ENCODE assay signal across 11 mouse cellular contexts in the genomic region with DNA sequence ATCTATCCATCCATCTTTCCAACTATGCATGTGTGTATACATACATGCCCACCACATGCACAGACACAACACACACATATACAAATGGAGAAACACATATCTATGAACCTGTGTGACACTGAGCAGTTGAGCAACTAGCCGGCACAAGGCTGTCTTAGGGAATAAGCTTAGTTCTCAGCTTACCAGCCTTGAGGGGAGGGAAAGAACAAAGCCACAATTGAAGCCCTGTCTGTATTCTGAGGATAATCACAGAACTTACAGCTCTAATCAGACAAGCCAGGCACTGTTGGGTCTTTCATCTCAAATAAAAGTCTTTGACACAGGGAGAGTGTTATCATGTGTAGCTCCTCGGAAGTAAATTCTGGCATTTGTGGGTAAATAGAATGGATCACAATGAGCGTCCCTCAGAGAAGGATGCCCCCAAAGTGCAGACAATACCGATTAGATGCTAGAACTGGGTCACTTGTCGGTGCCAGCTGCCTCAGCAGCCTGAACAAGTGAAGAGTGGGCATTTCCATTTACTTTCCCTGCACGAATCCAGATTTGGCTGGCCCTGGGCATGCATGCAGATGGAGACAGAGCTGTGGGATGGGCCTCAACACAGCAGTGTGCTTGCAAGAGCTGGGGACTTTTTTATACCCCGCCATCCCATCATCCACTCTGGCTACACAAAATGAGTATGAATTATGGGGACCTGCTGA.
DNase-seq lines count a peak whose midpoint lies in the region; ATAC-seq lines count a peak whose summit lies in the region.
"Had no signal": no experiment of that assay in that cellular context is flagged by ENCODE, and none has a peak within 500 bp of the region (broad histone marks: within the 10 kb centered on the region; RNA-seq: fewer than 3 reads in every experiment).

No protein-coding gene starts in this region.

- no peaks in the 10 kb centered on the region for H3K27me3 ChIP-seq in hindbrain, embryonic 13.5 days
- no peaks in the 10 kb centered on the region for H3K27me3 ChIP-seq in hindbrain, embryonic 10.5 days (ENCODE audit: insufficient read depth, poor library complexity, severe bottlenecking)
- H3K27me3 ChIP-seq: embryonic facial prominence, embryonic 13.5 days had no signal

- H3K9ac ChIP-seq in hindbrain, embryonic 13.5 days = no peak overlapping the region
- H3K9ac ChIP-seq: embryonic facial prominence, embryonic 13.5 days had no signal

- H3K36me3 ChIP-seq in hindbrain, embryonic 13.5 days = no peaks in the 10 kb centered on the region
- no peaks in the 10 kb centered on the region for H3K36me3 ChIP-seq in hindbrain, embryonic 10.5 days
- H3K36me3 ChIP-seq: embryonic facial prominence, embryonic 13.5 days had no signal

- H3K9me3 ChIP-seq in hindbrain, embryonic 13.5 days = no peaks in the 10 kb centered on the region
- H3K9me3 ChIP-seq in hindbrain, embryonic 10.5 days = no peaks in the 10 kb centered on the region
- H3K9me3 ChIP-seq: embryonic facial prominence, embryonic 13.5 days had no signal

- no peak for DNase-seq in hindbrain, embryonic 10.5 days (ENCODE audit: low spot score)
- DNase-seq in frontal cortex, postnatal 25 days (ENCODE audit: low spot score in 2 of 2) = peak; percentile 4 to 35
- peak; percentile 20 to 58 for DNase-seq in left cerebral cortex, adult 9 months (ENCODE audit: low spot score in 2 of 2)
- peak; percentile 49 for DNase-seq in right cerebral cortex, postnatal 14 days
- no peak for DNase-seq in thymus, postnatal 14 days
- no peak for DNase-seq in gastrocnemius, postnatal 36 days
- DNase-seq: B cell, adult 2 months; heart, postnatal 36 days had no signal

- no peak overlapping the region for H3K4me3 ChIP-seq in hindbrain, embryonic 13.5 days
- no peak overlapping the region for H3K4me3 ChIP-seq in hindbrain, embryonic 10.5 days
- H3K4me3 ChIP-seq: embryonic facial prominence, embryonic 13.5 days had no signal

- WGBS in hindbrain, embryonic 13.5 days = 42% methylated on average over 7 of the region's 7 CpGs
- 68% methylated on average over 7 of the region's 7 CpGs for WGBS in hindbrain, embryonic 10.5 days

- intact Hi-C loops in gastrocnemius, postnatal 36 days (cut with DNase I) = no loop called here

- peaks cover 13% of the 10 kb centered on the region; the same call in 1 of the 2 replicates for H3K4me1 ChIP-seq in hindbrain, embryonic 13.5 days (replicated peaks)
- 0 out of 2 replicates have a peak, but pooled peaks cover 9% of the 10 kb centered on the region for H3K4me1 ChIP-seq in hindbrain, embryonic 10.5 days (replicated peaks)
- H3K4me1 ChIP-seq: embryonic facial prominence, embryonic 13.5 days had no signal

- ATAC-seq in hindbrain, embryonic 13.5 days (ENCODE audit: low FRiP score) = peak; percentile 86
- ATAC-seq in erythroid progenitor cell, adult 5-6 weeks (replicated peaks; ENCODE audit: low FRiP score, poor library complexity, severe bottlenecking) = no peak

- peak overlapping the region; percentile 53 for H3K27ac ChIP-seq in hindbrain, embryonic 13.5 days
- no peak overlapping the region; the same call in 1 of the 2 replicates for H3K27ac ChIP-seq in hindbrain, embryonic 10.5 days
- H3K27ac ChIP-seq: embryonic facial prominence, embryonic 13.5 days had no signal

- H3K4me2 ChIP-seq in hindbrain, embryonic 13.5 days = no peak overlapping the region
- H3K4me2 ChIP-seq: embryonic facial prominence, embryonic 13.5 days had no signal

Comparison
In these comparisons a context has a peak if more than half of its experiments do, and no peak if none do; other contexts are left out.
1. DNase-seq: peak in frontal cortex, postnatal 25 days (2 of 2), left cerebral cortex, adult 9 months (2 of 2) and right cerebral cortex, postnatal 14 days (single experiment); none in hindbrain, embryonic 10.5 days (single experiment), thymus, postnatal 14 days (single experiment) and gastrocnemius, postnatal 36 days (0 of 2).